Mouse (Mus musculus) limb, embryonic 12.5 days (tissue): Measurements from ENCODE around the gene Gm21976. TPM values are rescaled to one million over a fixed set of nuclear protein-coding genes. Genes with fewer than 3 reads are reported as not detected.

Experiments used
- ATAC-seq: fragments of 200-750 bp; cut with Nextera tagmentation; 2 replicates; pipeline ENCODE4 v1.8.0; 2017; ENCODE audit warnings: low read depth, moderate TSS enrichment; ENCODE audit not compliant: insufficient number of reproducible peaks, insufficient read depth, low FRiP score, low TSS enrichment
- H3K27ac ChIP-seq: fragments of 300-500 bp; sonication (generic); 2 replicates; pipeline ENCODE4 v1.5.1; 2016; ENCODE audit warnings: mild to moderate bottlenecking, moderate library complexity
- H3K27me3 ChIP-seq: fragments of 300-500 bp; sonication (generic); 2 replicates; pipeline ENCODE4 v1.6.1; 2016; ENCODE audit warnings: mild to moderate bottlenecking, moderate library complexity
- H3K36me3 ChIP-seq: fragments of 300-500 bp; sonication (generic); 2 replicates; pipeline ENCODE4 v1.6.1; 2016; ENCODE audit warnings: mild to moderate bottlenecking, moderate library complexity
- H3K4me1 ChIP-seq: fragments of 300-500 bp; sonication (generic); replicated peaks from 2 replicates; pipeline ENCODE4 v1.6.1; 2016
- H3K4me2 ChIP-seq: fragments of 300-500 bp; sonication (generic); 2 replicates; pipeline ENCODE4 v1.6.1; 2016; ENCODE audit warnings: mild to moderate bottlenecking, moderate library complexity
- H3K4me3 ChIP-seq: fragments of 300-500 bp; sonication (generic); replicated peaks from 2 replicates; pipeline ENCODE4 v1.5.1; 2016; ENCODE audit warnings: mild to moderate bottlenecking
- H3K9ac ChIP-seq: fragments of 300-500 bp; sonication (generic); replicated peaks from 2 replicates; pipeline ENCODE4 v1.6.1; 2016; ENCODE audit warnings: mild to moderate bottlenecking, moderate library complexity
- H3K9me3 ChIP-seq: fragments of 300-500 bp; sonication (generic); 2 replicates; pipeline ENCODE4 v1.6.1; 2016; ENCODE audit warnings: mild to moderate bottlenecking, moderate library complexity
- WGBS: fragments of 180-500 bp; shearing (Covaris S2); methylation state at CpG from one replicate; pipeline ENCODE4 v1.1.7; 2016; 5-methylcytosine and 5-hydroxymethylcytosine counted together
- polyA plus RNA-seq: library from polyadenylated mRNA; unstranded; fragments of >200 nt; fragmentation: Nextera tagmentation; extraction: Ambion mirVana; gene quantifications from 2 replicates; pipeline ENCODE4 v1.2.1, GENCODE M21; 2016

Gene Gm21976
- polyA plus RNA-seq, 1 experiment from 2014 or later: not detected

DNA sequence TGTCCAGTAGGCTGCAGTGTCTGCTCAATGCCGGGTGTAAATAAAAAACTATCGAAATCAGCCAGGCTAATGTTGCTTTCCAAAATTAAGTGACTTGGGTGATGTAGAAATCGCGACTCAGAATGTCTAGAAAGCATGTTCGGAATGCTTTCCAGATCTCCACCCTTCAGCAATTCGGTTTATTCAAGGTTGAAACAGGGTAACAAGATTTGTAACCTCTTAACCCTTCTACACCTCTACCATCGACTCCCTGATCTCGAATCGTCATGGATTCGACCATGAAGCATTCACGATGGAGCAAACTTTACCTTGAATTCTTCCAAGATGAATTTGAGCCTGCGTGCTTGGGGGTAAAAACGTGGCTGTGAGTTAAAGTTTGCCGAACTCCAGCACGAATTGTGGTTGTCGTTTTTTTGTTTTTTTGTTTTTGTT lies 37.6 kb downstream of the Gm21976 start:
- H3K4me2 ChIP-seq: peak overlapping the region; percentile 76
- H3K9me3 ChIP-seq: no peaks in the 10 kb centered on the region
- H3K27me3 ChIP-seq: no peaks in the 10 kb centered on the region
- H3K9ac ChIP-seq: peak overlapping the region; percentile 99
- H3K36me3 ChIP-seq: peaks cover 25% of the 10 kb centered on the region
- 2% methylated on average over 16 of the region's 16 CpGs for WGBS
- peaks cover 14% of the 10 kb centered on the region for H3K4me1 ChIP-seq
- peak overlapping the region; percentile 100 for H3K4me3 ChIP-seq
- H3K27ac ChIP-seq: peak overlapping the region; percentile 96
- no peak for ATAC-seq

DNA sequence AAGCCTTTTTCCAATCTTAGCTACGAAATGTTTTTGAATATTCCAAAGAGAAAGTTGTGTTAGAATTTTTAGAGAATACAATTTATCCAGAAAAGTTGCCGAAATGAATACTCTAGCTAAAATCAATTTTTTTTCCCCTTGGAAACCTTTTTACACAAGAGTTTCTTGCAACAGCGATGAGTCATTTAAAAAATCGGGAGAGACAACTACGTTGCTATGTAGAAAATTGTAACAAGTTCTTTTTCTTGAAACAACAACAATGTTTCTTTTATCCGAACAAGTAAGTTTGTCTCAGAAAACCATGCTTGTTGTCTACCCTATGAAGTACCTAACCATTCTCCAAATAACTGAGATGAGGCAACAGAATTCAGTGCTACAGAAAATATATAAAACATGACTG lies 38.2 kb downstream of the Gm21976 start:
- no peaks in the 10 kb centered on the region for H3K9me3 ChIP-seq
- no peak for ATAC-seq
- peaks cover 18% of the 10 kb centered on the region for H3K36me3 ChIP-seq
- 92% methylated on average over 6 of the region's 6 CpGs for WGBS
- no peak overlapping the region for H3K4me3 ChIP-seq
- peak overlapping the region; percentile 76; the same call in 1 of the 2 replicates for H3K4me2 ChIP-seq
- H3K27ac ChIP-seq: no peak overlapping the region
- H3K4me1 ChIP-seq: peaks cover 14% of the 10 kb centered on the region
- H3K9ac ChIP-seq: no peak overlapping the region
- H3K27me3 ChIP-seq: no peaks in the 10 kb centered on the region

DNA sequence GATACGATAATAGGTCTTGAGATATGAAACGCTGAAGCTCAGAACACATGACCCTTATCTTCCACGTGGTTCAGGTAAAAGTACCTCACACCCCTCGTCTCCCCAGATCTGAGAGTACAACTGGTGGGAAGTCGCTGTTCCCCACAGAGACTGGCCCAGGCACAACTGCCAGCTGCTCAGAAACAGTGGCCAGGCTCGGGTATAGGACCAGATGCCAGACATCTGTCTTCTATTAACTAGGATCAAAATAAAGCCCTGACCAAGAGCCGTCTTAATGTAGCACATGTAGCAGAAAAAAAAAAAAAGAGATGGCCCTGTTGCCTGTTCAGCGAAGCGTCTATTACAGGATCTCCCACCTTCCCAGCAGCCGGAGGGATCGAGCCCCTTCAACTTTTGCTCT lies 45.3 kb downstream of the Gm21976 start:
- Histone ChIP-seq H3K36me3 (no peaks in the 10 kb centered on the region), H3K4me3 (no peak overlapping the region), H3K9ac (no peak overlapping the region), H3K27me3 (no peaks in the 10 kb centered on the region), H3K27ac (no peak overlapping the region), H3K4me1 (peaks cover 5% of the 10 kb centered on the region; the same call in 1 of the 2 replicates), H3K4me2 (no peak overlapping the region), H3K9me3 (no peaks in the 10 kb centered on the region)
- 33% methylated on average over 11 of the region's 11 CpGs for WGBS
- 0 out of 2 replicates have a peak, but pooled peaks have one; percentile 42 for ATAC-seq

GRCm38 (mm10) chr13:98332106-98332505 lies 52.4 kb downstream of the Gm21976 start:
- no peak for ATAC-seq
- no peak overlapping the region for H3K9ac ChIP-seq
- H3K36me3 ChIP-seq: no peaks in the 10 kb centered on the region
- H3K4me3 ChIP-seq: no peak overlapping the region
- H3K27me3 ChIP-seq: 0 out of 2 replicates have a peak, but pooled peaks cover 4% of the 10 kb centered on the region
- no peak overlapping the region for H3K4me2 ChIP-seq
- peaks cover 8% of the 10 kb centered on the region; the same call in 1 of the 2 replicates for H3K4me1 ChIP-seq
- no peak overlapping the region for H3K27ac ChIP-seq
- no peaks in the 10 kb centered on the region for H3K9me3 ChIP-seq
- 50% methylated on average over 2 of the region's 2 CpGs for WGBS

GRCm38 (mm10) chr13:98336205-98336604 lies 56.5 kb downstream of the Gm21976 start:
- H3K27ac ChIP-seq: peak overlapping the region; percentile 59; the same call in 1 of the 2 replicates
- peaks cover 20% of the 10 kb centered on the region for H3K27me3 ChIP-seq
- no peak overlapping the region for H3K9ac ChIP-seq
- ATAC-seq: peak; percentile 90
- H3K4me1 ChIP-seq: peaks cover 8% of the 10 kb centered on the region; the same call in 1 of the 2 replicates
- H3K4me2 ChIP-seq: no peak overlapping the region
- WGBS: 32% methylated on average over 1 of the region's 1 CpGs
- no peak overlapping the region for H3K4me3 ChIP-seq
- H3K9me3 ChIP-seq: no peaks in the 10 kb centered on the region
- H3K36me3 ChIP-seq: no peaks in the 10 kb centered on the region

DNA sequence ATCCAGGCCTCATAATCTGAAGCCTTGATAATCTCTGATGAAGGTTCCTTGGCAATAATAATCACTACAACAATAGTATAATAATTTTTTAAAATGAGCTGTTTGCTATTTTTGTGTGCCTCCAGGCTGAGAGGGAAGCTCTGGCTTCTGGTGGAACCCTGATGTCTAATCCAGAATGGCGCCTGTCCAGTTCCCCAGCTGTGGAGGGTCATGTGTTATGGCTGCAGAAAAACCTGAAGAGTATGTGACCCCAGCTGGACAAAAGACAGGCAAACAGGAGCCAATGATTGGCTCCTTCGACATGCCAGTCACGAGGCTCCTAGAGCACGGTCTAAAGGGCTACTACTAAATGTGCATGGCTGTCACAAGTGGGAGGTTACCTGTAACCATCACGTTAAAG lies 60.8 kb downstream of the Gm21976 start:
- H3K27ac ChIP-seq: no peak overlapping the region
- H3K4me3 ChIP-seq: no peak overlapping the region
- ATAC-seq: no peak
- peaks cover 25% of the 10 kb centered on the region for H3K27me3 ChIP-seq
- H3K9me3 ChIP-seq: no peaks in the 10 kb centered on the region
- H3K4me1 ChIP-seq: peaks cover 8% of the 10 kb centered on the region; the same call in 1 of the 2 replicates
- no peak overlapping the region for H3K9ac ChIP-seq
- WGBS: 78% methylated on average over 5 of the region's 5 CpGs
- H3K36me3 ChIP-seq: no peaks in the 10 kb centered on the region
- no peak overlapping the region for H3K4me2 ChIP-seq

DNA sequence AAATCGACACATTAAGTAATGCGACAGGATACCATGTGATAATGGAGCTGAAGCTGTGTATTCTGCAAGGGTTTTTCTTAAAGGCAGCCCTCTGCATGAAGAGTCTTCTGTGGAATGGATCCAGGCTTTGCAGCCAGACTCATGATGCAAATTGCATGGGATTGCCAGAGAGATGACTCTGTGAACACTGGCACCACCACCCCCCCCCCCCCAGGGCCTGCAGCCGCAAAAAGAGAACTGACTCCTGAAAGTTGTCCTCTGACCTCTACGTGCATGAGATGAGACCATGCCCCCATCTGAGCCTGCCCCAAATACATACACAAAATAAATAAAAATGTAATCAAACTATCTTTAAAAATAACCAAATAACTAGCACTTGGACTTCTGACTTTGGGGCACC lies 69.8 kb downstream of the Gm21976 start:
- Histone ChIP-seq H3K4me3 (no peak overlapping the region), H3K27ac (no peak overlapping the region), H3K4me1 (peaks cover 9% of the 10 kb centered on the region), H3K27me3 (peaks cover 72% of the 10 kb centered on the region), H3K9me3 (no peaks in the 10 kb centered on the region), H3K9ac (no peak overlapping the region), H3K36me3 (no peaks in the 10 kb centered on the region), H3K4me2 (no peak overlapping the region)
- 73% methylated on average over 4 of the region's 4 CpGs for WGBS
- no peak for ATAC-seq

DNA sequence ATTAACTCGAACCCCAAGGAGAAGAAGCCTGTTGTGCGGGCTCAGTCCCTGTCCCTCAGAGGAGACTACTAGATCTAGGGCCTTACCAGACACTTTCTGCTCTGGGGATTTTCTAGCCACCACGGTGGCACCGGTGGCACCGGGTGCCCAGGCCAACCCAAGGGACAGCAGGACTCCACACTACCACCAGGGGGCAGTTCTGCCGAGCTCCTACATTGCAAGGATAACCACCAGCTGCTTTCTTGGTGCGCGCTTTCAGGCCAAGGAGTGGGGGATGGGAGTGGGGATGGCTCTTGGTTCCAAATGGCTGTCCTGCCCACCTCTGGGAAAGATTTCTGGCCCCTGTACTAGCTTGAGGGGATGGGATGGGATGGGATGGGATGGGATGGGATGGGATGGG lies 71.8 kb downstream of the Gm21976 start:
- H3K27ac ChIP-seq: no peak overlapping the region
- no peak for ATAC-seq
- no peak overlapping the region for H3K9ac ChIP-seq
- H3K4me2 ChIP-seq: no peak overlapping the region
- no peak overlapping the region for H3K4me3 ChIP-seq
- H3K9me3 ChIP-seq: no peaks in the 10 kb centered on the region
- WGBS: 5% methylated on average over 8 of the region's 8 CpGs
- no peaks in the 10 kb centered on the region for H3K36me3 ChIP-seq
- H3K4me1 ChIP-seq: peaks cover 24% of the 10 kb centered on the region
- peaks cover 79% of the 10 kb centered on the region for H3K27me3 ChIP-seq

DNA sequence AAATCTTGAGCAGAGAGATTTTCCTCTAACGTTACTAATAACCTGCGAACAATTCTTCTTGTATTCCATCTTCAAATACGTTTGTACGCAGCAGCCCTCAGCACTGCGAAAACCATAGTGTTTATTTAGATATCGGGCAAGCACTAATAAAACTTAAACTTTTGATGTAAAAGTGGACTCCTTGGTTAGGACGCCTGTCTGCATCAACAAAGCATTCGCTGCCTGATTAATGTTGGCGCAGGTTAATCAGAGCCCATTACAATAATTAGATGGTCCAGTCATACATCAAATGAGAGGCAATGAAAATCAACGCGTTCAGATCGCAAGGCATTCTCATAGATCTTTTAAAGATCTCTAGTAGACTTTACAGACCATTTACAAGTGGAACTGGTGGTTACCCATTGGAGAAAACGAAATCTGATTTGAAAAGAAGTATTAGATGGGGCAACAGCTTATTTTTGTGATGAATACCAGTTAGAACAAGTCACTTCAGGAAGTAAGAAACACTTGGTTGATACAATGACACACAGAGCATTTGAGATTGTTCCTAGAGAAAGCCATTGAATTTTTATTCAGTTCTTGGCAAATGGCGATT lies 72.8 kb downstream of the Gm21976 start:
- H3K36me3 ChIP-seq: no peaks in the 10 kb centered on the region
- H3K4me3 ChIP-seq: no peak overlapping the region
- H3K9me3 ChIP-seq: no peaks in the 10 kb centered on the region
- no peak overlapping the region for H3K27ac ChIP-seq
- no peak overlapping the region for H3K4me2 ChIP-seq
- 8% methylated on average over 14 of the region's 14 CpGs for WGBS
- H3K27me3 ChIP-seq: peaks cover 77% of the 10 kb centered on the region
- peaks cover 24% of the 10 kb centered on the region for H3K4me1 ChIP-seq
- H3K9ac ChIP-seq: no peak overlapping the region
- no peak for ATAC-seq

- H3K9ac ChIP-seq: no peak overlapping the region
- ATAC-seq: no peak
- H3K4me3 ChIP-seq: peak overlapping the region; percentile 50
- H3K4me1 ChIP-seq: peaks cover 24% of the 10 kb centered on the region
- WGBS: under 1% methylated on average over 13 of the region's 13 CpGs
- peak overlapping the region; percentile 80 for H3K4me2 ChIP-seq
- no peaks in the 10 kb centered on the region for H3K9me3 ChIP-seq
- H3K27ac ChIP-seq: no peak overlapping the region
- H3K36me3 ChIP-seq: no peaks in the 10 kb centered on the region
- peaks cover 87% of the 10 kb centered on the region for H3K27me3 ChIP-seq
Observed at GRCm38 (mm10) chr13:98353709-98354089, 74.0 kb downstream of the Gm21976 start.

GRCm38 (mm10) chr13:98354090-98354801 lies 74.6 kb downstream of the Gm21976 start, which contains the start of gene Foxd1:
Gene Foxd1 (plus strand): TSS chr13:98354242.
- Histone ChIP-seq H3K27me3 (peaks cover 87% of the 10 kb centered on the region), H3K27ac (no peak within 1 kb of the TSS), H3K4me2 (peak within 1 kb of the TSS; percentile 80), H3K9ac (peak within 1 kb of the TSS; percentile 53), H3K9me3 (no peaks in the 10 kb centered on the region), H3K36me3 (no peaks in the 10 kb centered on the region), H3K4me3 (peak within 1 kb of the TSS; percentile 50), H3K4me1 (peaks cover 24% of the 10 kb centered on the region)
- WGBS: under 1% methylated on average over 73 of the region's 76 CpGs
- peak; percentile 88 for ATAC-seq
